Mouse (Mus musculus) lung, embryonic 14.5 days (tissue): Measurements from ENCODE around the gene Gucy2g. TPM values are rescaled to one million over a fixed set of nuclear protein-coding genes. Genes with fewer than 3 reads are reported as not detected.

Experiments used
- ATAC-seq: fragments of 200-750 bp; cut with Nextera tagmentation; 2 replicates; pipeline ENCODE4 v1.8.0; 2017; ENCODE audit warnings: mild to moderate bottlenecking, moderate TSS enrichment, moderate library complexity; ENCODE audit not compliant: insufficient read depth
- DNase-seq: peaks from one replicate; pipeline ENCODE4 v3.0.0-alpha.2; 2015
- H3K27ac ChIP-seq: fragments of 300-500 bp; sonication (generic); 2 replicates; pipeline ENCODE4 v1.5.1; 2014; ENCODE audit warnings: low read depth, mild to moderate bottlenecking, moderate library complexity
- H3K27me3 ChIP-seq: fragments of 300-500 bp; sonication (generic); 2 replicates; pipeline ENCODE4 v1.6.1; 2014; ENCODE audit warnings: low read length, control low read depth; ENCODE audit not compliant: insufficient read depth
- H3K36me3 ChIP-seq: fragments of 300-500 bp; sonication (generic); 2 replicates; pipeline ENCODE4 v1.6.1; 2014; ENCODE audit warnings: control low read depth; ENCODE audit not compliant: insufficient read depth
- H3K4me1 ChIP-seq: fragments of 300-500 bp; sonication (generic); 2 replicates; pipeline ENCODE4 v1.6.1; 2014; ENCODE audit warnings: antibody characterized with exemption, control low read depth; ENCODE audit not compliant: insufficient read depth
- H3K4me2 ChIP-seq: fragments of 300-500 bp; sonication (generic); 2 replicates; pipeline ENCODE4 v1.6.1; 2014; ENCODE audit warnings: mild to moderate bottlenecking
- H3K4me3 ChIP-seq: fragments of 300-500 bp; sonication (generic); 2 replicates; pipeline ENCODE4 v1.5.1; 2014; ENCODE audit warnings: low read depth, low read length
- H3K9ac ChIP-seq: fragments of 300-500 bp; sonication (generic); 2 replicates; pipeline ENCODE4 v1.6.1; 2014
- H3K9me3 ChIP-seq: fragments of 300-500 bp; sonication (generic); 2 replicates; pipeline ENCODE4 v1.6.1; 2016; ENCODE audit warnings: low read depth, low read length, control low read depth
- CTCF ChIP-seq: IDR thresholded peaks from 2 replicates; pipeline ENCODE4 v1.5.1; 2016; ENCODE audit warnings: antibody characterized with exemption, low read depth
- WGBS: fragments of 180-500 bp; shearing (Covaris S2); extraction: QIAGEN DNeasy Blood & Tissue Kit; methylation state at CpG from one replicate; pipeline ENCODE4 v1.1.7; 2014; 5-methylcytosine and 5-hydroxymethylcytosine counted together
- polyA plus RNA-seq: library from polyadenylated mRNA; unstranded; fragments of >200 nt; fragmentation: Nextera tagmentation; extraction: Ambion mirVana; gene quantifications from 2 replicates; pipeline ENCODE4 v1.2.1, GENCODE M21; 2014

Gucy2g gene
- polyA plus RNA-seq, 1 experiment from 2014 or later, result not detected

GRCm38 (mm10) chr19:55232136-55232535 lies 8.9 kb downstream of the Gucy2g start:
- Histone ChIP-seq H3K9me3 (no peaks in the 10 kb centered on the region), H3K27ac (peak overlapping the region; percentile 14; the same call in 1 of the 2 replicates), H3K36me3 (no peaks in the 10 kb centered on the region), H3K27me3 (no peaks in the 10 kb centered on the region), H3K4me1 (no peaks in the 10 kb centered on the region), H3K4me3 (no peak overlapping the region), H3K9ac (no peak overlapping the region), H3K4me2 (no peak overlapping the region)
- WGBS, result 36% methylated on average over 8 of the region's 8 CpGs
- no peak for TF ChIP-seq CTCF
- DNase-seq, result no peak
- no peak; the same call in 1 of the 2 replicates for ATAC-seq

- no peak for ATAC-seq
- 70% methylated on average over 10 of the region's 10 CpGs for WGBS
- no peak for TF ChIP-seq CTCF
These were observed 10.0 kb downstream of the Gucy2g start for GRCm38 (mm10) chr19:55231081-55231480.

GRCm38 (mm10) chr19:55227135-55227534 lies 13.9 kb downstream of the Gucy2g start:
- H3K4me1 ChIP-seq, result no peaks in the 10 kb centered on the region
- no peaks in the 10 kb centered on the region for H3K36me3 ChIP-seq
- no peak overlapping the region for H3K4me2 ChIP-seq
- no peak for TF ChIP-seq CTCF
- no peaks in the 10 kb centered on the region for H3K9me3 ChIP-seq
- WGBS, result 78% methylated on average over 7 of the region's 7 CpGs
- ATAC-seq (no peak), DNase-seq (no peak)
- no peaks in the 10 kb centered on the region for H3K27me3 ChIP-seq
- H3K9ac ChIP-seq, result no peak overlapping the region
- H3K27ac ChIP-seq, result no peak overlapping the region
- no peak overlapping the region for H3K4me3 ChIP-seq

More at GRCm38 (mm10) chr19:55231081-55231480, 10.0 kb downstream of the Gucy2g start:
- H3K9me3 ChIP-seq, result no peaks in the 10 kb centered on the region
- no peak for DNase-seq
- no peak overlapping the region for H3K9ac ChIP-seq
- H3K36me3 ChIP-seq, result no peaks in the 10 kb centered on the region
- no peak overlapping the region for H3K4me3 ChIP-seq
- no peak overlapping the region for H3K4me2 ChIP-seq
- no peaks in the 10 kb centered on the region for H3K4me1 ChIP-seq
- no peak overlapping the region for H3K27ac ChIP-seq
- no peaks in the 10 kb centered on the region for H3K27me3 ChIP-seq

- H3K9me3 ChIP-seq, result no peaks in the 10 kb centered on the region
- no peak for TF ChIP-seq CTCF
- H3K36me3 ChIP-seq, result no peaks in the 10 kb centered on the region
- H3K4me3 ChIP-seq, result no peak overlapping the region
- DNase-seq (no peak), ATAC-seq (no peak)
- no peak overlapping the region for H3K4me2 ChIP-seq
- H3K4me1 ChIP-seq, result no peaks in the 10 kb centered on the region
- H3K27me3 ChIP-seq, result no peaks in the 10 kb centered on the region
- 71% methylated on average over 5 of the region's 5 CpGs for WGBS
- no peak overlapping the region for H3K27ac ChIP-seq
- no peak overlapping the region for H3K9ac ChIP-seq
These were observed 14.4 kb downstream of the Gucy2g start for GRCm38 (mm10) chr19:55226621-55227020.

GRCm38 (mm10) chr19:55222268-55222667 lies 18.8 kb downstream of the Gucy2g start:
- no peak overlapping the region for H3K4me2 ChIP-seq
- H3K9me3 ChIP-seq, result no peaks in the 10 kb centered on the region
- 89% methylated on average over 9 of the region's 9 CpGs for WGBS
- H3K4me3 ChIP-seq, result no peak overlapping the region
- H3K27ac ChIP-seq, result no peak overlapping the region
- 0 out of 2 replicates have a peak, but pooled peaks cover 4% of the 10 kb centered on the region for H3K27me3 ChIP-seq
- no peak for ATAC-seq
- no peak for TF ChIP-seq CTCF
- no peak overlapping the region for H3K9ac ChIP-seq
- DNase-seq, result no peak
- H3K4me1 ChIP-seq, result 0 out of 2 replicates have a peak, but pooled peaks cover 5% of the 10 kb centered on the region
- no peaks in the 10 kb centered on the region for H3K36me3 ChIP-seq

- DNase-seq (no peak), ATAC-seq (no peak)
- H3K9ac ChIP-seq, result no peak overlapping the region
- no peak overlapping the region for H3K27ac ChIP-seq
- 74% methylated on average over 6 of the region's 6 CpGs for WGBS
- H3K4me3 ChIP-seq, result no peak overlapping the region
- H3K9me3 ChIP-seq, result no peaks in the 10 kb centered on the region
- no peak overlapping the region for H3K4me2 ChIP-seq
- 0 out of 2 replicates have a peak, but pooled peaks cover 4% of the 10 kb centered on the region for H3K27me3 ChIP-seq
- no peak for TF ChIP-seq CTCF
- no peaks in the 10 kb centered on the region for H3K36me3 ChIP-seq
- 0 out of 2 replicates have a peak, but pooled peaks cover 5% of the 10 kb centered on the region for H3K4me1 ChIP-seq
These were observed 19.8 kb downstream of the Gucy2g start for GRCm38 (mm10) chr19:55221208-55221607.

- H3K9me3 ChIP-seq, result no peaks in the 10 kb centered on the region
- H3K27me3 ChIP-seq, result 0 out of 2 replicates have a peak, but pooled peaks cover 4% of the 10 kb centered on the region
- WGBS, result 65% methylated on average over 8 of the region's 8 CpGs
- no peak overlapping the region for H3K9ac ChIP-seq
- H3K36me3 ChIP-seq, result no peaks in the 10 kb centered on the region
- ATAC-seq (no peak), DNase-seq (no peak)
- H3K4me2 ChIP-seq, result peak overlapping the region; percentile 59
- TF ChIP-seq CTCF, result no peak
- H3K27ac ChIP-seq, result no peak overlapping the region
- 0 out of 2 replicates have a peak, but pooled peaks cover 5% of the 10 kb centered on the region for H3K4me1 ChIP-seq
- H3K4me3 ChIP-seq, result no peak overlapping the region
These were observed 21.7 kb downstream of the Gucy2g start for GRCm38 (mm10) chr19:55219359-55219758.

GRCm38 (mm10) chr19:55218741-55219221 lies 22.3 kb downstream of the Gucy2g start:
- no peak for TF ChIP-seq CTCF
- peak overlapping the region; percentile 31 for H3K4me3 ChIP-seq
- H3K4me2 ChIP-seq, result peak overlapping the region; percentile 59
- peak overlapping the region; percentile 54; the same call in 1 of the 2 replicates for H3K27ac ChIP-seq
- H3K36me3 ChIP-seq, result no peaks in the 10 kb centered on the region
- H3K9ac ChIP-seq, result peak overlapping the region; percentile 52
- no peaks in the 10 kb centered on the region for H3K9me3 ChIP-seq
- DNase-seq (no peak), ATAC-seq (peak; percentile 41)
- H3K4me1 ChIP-seq, result 0 out of 2 replicates have a peak, but pooled peaks cover 5% of the 10 kb centered on the region
- WGBS, result 18% methylated on average over 12 of the region's 12 CpGs
- 0 out of 2 replicates have a peak, but pooled peaks cover 4% of the 10 kb centered on the region for H3K27me3 ChIP-seq
